ENCODE assay signal across 24 mouse cellular contexts in the genomic region with DNA sequence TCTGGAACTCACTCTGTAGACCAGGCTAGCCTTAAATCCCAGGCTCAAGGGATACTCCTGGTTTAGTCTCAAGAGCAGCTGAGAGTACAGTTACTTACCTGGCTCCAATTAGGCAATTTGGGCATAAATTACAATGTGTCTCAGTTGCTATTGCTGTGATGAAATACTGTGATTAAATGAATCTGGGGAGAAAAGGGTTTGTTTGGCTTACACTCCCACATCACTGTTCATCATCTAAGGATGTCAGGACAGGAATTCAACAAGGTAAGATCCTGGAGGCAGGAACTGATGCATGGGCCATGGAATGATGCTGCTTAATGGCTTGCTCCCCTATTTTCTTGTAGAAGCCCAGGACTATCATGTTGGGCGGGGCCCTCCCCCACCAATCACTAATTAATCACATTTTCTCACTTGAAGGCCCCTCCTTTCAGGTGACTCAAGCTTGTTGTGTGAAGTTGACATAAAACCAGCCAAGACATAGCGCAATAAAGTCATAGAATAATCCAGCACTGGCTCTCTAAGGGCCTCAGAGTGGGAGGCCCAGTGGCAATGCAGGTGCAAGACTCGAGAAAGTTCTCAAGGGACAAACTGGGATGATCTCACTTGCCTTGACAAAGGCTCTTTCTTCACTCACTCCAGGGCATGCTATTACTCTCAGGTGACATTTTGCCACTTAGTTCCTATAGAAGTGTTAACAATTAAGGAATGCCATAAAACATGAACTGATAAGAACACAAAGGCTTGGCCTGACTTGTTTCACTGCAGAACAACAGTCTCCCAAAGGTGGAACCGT.
A peak's percentile ranks its signal among the peaks of the same experiment; 100 is the strongest.
DNase-seq lines count a peak whose midpoint lies in the region; ATAC-seq and TF ChIP-seq lines count a peak whose summit lies in the region.
"Had no signal": no experiment of that assay in that cellular context is flagged by ENCODE, and none has a peak within 500 bp of the region (broad histone marks: within the 10 kb centered on the region; RNA-seq: fewer than 3 reads in every experiment).

No protein-coding gene starts in this region.

- H3K9me3 ChIP-seq in heart, embryonic 11.5 days (replicated peaks; ENCODE audit: control insufficient read depth, low read length) = no peaks in the 10 kb centered on the region
- H3K9me3 ChIP-seq in heart, embryonic 16.5 days (replicated peaks; ENCODE audit: control insufficient read depth, low read length) = no peaks in the 10 kb centered on the region
- H3K9me3 ChIP-seq in intestine, postnatal 0 days (ENCODE audit: control insufficient read depth) = no peaks in the 10 kb centered on the region
- H3K9me3 ChIP-seq: embryonic facial prominence, embryonic 12.5 days; liver, embryonic 15.5 days; lung, embryonic 15.5 days; midbrain, embryonic 12.5 days; neural tube, embryonic 13.5 days had no signal

- H3K27ac ChIP-seq in heart, embryonic 11.5 days (ENCODE audit: low read depth, low read length) = peak overlapping the region; percentile 97
- peak overlapping the region; percentile 92; the same call in 1 of the 2 replicates for H3K27ac ChIP-seq in heart, embryonic 16.5 days (ENCODE audit: low read length)
- peak overlapping the region; percentile 0; the same call in 1 of the 2 replicates for H3K27ac ChIP-seq in intestine, postnatal 0 days (ENCODE audit: low read depth, low read length)
- H3K27ac ChIP-seq: liver, embryonic 15.5 days; midbrain, embryonic 12.5 days; neural tube, embryonic 13.5 days had no signal

- H3K36me3 ChIP-seq in heart, embryonic 11.5 days (ENCODE audit: control insufficient read depth, insufficient read depth, low read length) = no peaks in the 10 kb centered on the region
- no peaks in the 10 kb centered on the region for H3K36me3 ChIP-seq in heart, embryonic 16.5 days (ENCODE audit: control insufficient read depth, insufficient read depth)
- no peaks in the 10 kb centered on the region for H3K36me3 ChIP-seq in intestine, postnatal 0 days (ENCODE audit: control insufficient read depth, insufficient read depth)
- H3K36me3 ChIP-seq: embryonic facial prominence, embryonic 12.5 days; liver, embryonic 15.5 days; lung, embryonic 15.5 days; midbrain, embryonic 12.5 days; neural tube, embryonic 13.5 days had no signal

- no peak for DNase-seq in heart, adult 8-10 months (ENCODE audit: low spot score)
- DNase-seq in heart, adult 18-20 months = no peak
- peak; percentile 99 for DNase-seq in gonadal fat pad, adult 2 months (ENCODE audit: low read depth)
- no peak for DNase-seq in left cerebral cortex, postnatal 36 days (ENCODE audit: low spot score in 2 of 2)
- no peak for DNase-seq in spleen, adult 18-20 months
- DNase-seq: adrenal gland, postnatal 25 days; cerebellum, adult 11-12 months; cerebellum, adult 9-11 months; embryo, embryonic 11 days; gastrocnemius, adult 2 months; gastrocnemius, postnatal 36 days; kidney, adult 11 months; kidney, postnatal 14 days; layer of hippocampus, adult 9-11 months; lung, postnatal 36 days had no signal

- WGBS in heart, embryonic 11.5 days (ENCODE audit: insufficient replicate concordance) = 70% methylated on average over 4 of the region's 4 CpGs
- WGBS in heart, embryonic 16.5 days = 75% methylated on average over 4 of the region's 4 CpGs
- 40% methylated on average over 4 of the region's 4 CpGs for WGBS in intestine, postnatal 0 days

- H3K9ac ChIP-seq in heart, embryonic 11.5 days (ENCODE audit: low read depth, low read length) = no peak overlapping the region
- H3K9ac ChIP-seq in heart, embryonic 16.5 days (ENCODE audit: low read length) = no peak overlapping the region
- no peak overlapping the region for H3K9ac ChIP-seq in intestine, postnatal 0 days (ENCODE audit: low read depth, low read length)
- H3K9ac ChIP-seq: embryonic facial prominence, embryonic 12.5 days; liver, embryonic 15.5 days; lung, embryonic 15.5 days; midbrain, embryonic 12.5 days; neural tube, embryonic 13.5 days had no signal

- H3K27me3 ChIP-seq in heart, embryonic 11.5 days (ENCODE audit: control insufficient read depth, insufficient read depth, low read length) = no peaks in the 10 kb centered on the region
- no peaks in the 10 kb centered on the region for H3K27me3 ChIP-seq in heart, embryonic 16.5 days (ENCODE audit: control insufficient read depth, insufficient read depth, low read length)
- H3K27me3 ChIP-seq in intestine, postnatal 0 days (replicated peaks; ENCODE audit: control insufficient read depth, insufficient read depth, low read length) = no peaks in the 10 kb centered on the region
- H3K27me3 ChIP-seq: embryonic facial prominence, embryonic 12.5 days; lung, embryonic 15.5 days; midbrain, embryonic 12.5 days; neural tube, embryonic 13.5 days had no signal

- intact Hi-C loops in left cerebral cortex, postnatal 36 days (cut with DNase I) = no loop called here

- no peak overlapping the region for H3K4me2 ChIP-seq in heart, embryonic 11.5 days
- H3K4me2 ChIP-seq in heart, embryonic 16.5 days (ENCODE audit: low read depth, low read length) = no peak overlapping the region
- H3K4me2 ChIP-seq in intestine, postnatal 0 days (replicated peaks; ENCODE audit: low read depth) = no peak overlapping the region
- H3K4me2 ChIP-seq: midbrain, embryonic 12.5 days had no signal

- peaks cover 26% of the 10 kb centered on the region for H3K4me1 ChIP-seq in heart, embryonic 11.5 days (ENCODE audit: control insufficient read depth, insufficient read depth, low read length)
- peaks cover 26% of the 10 kb centered on the region for H3K4me1 ChIP-seq in heart, embryonic 16.5 days (ENCODE audit: control insufficient read depth, insufficient read depth, low read length)
- H3K4me1 ChIP-seq in intestine, postnatal 0 days (replicated peaks; ENCODE audit: control insufficient read depth, insufficient read depth, low read length) = peaks cover 14% of the 10 kb centered on the region; the same call in 1 of the 2 replicates
- H3K4me1 ChIP-seq: midbrain, embryonic 12.5 days; neural tube, embryonic 13.5 days had no signal

- ATAC-seq in heart, embryonic 11.5 days (replicated peaks; ENCODE audit: insufficient number of reproducible peaks, low FRiP score, low TSS enrichment) = no peak
- no peak for ATAC-seq in heart, embryonic 16.5 days (replicated peaks; ENCODE audit: extremely low read depth, insufficient read depth, low FRiP score)
- ATAC-seq in intestine, postnatal 0 days = peak; percentile 67
- ATAC-seq: CD4-positive, CD25-positive, alpha-beta regulatory T cell, adult 4 months had no signal

- no peak for TF ChIP-seq CTCF in intestine, postnatal 0 days (IDR thresholded peaks at IDR 0.05; ENCODE audit: low read depth)

- no peak overlapping the region for H3K4me3 ChIP-seq in heart, embryonic 11.5 days (ENCODE audit: low read depth, low read length)
- no peak overlapping the region for H3K4me3 ChIP-seq in heart, embryonic 16.5 days (ENCODE audit: low read length)
- H3K4me3 ChIP-seq in intestine, postnatal 0 days (ENCODE audit: low read depth, low read length) = no peak overlapping the region
- H3K4me3 ChIP-seq: embryonic facial prominence, embryonic 12.5 days; gastrocnemius, adult 2 months; liver, embryonic 15.5 days; lung, embryonic 15.5 days; midbrain, embryonic 12.5 days; neural tube, embryonic 13.5 days had no signal

Comparison
In these comparisons a context has a peak if more than half of its experiments do, and no peak if none do; other contexts are left out.
1. H3K27ac ChIP-seq: peak in every context shown above with its lines; median percentile 97 in heart, embryonic 11.5 days; 92 in heart, embryonic 16.5 days; 0 in intestine, postnatal 0 days.